Mouse (Mus musculus) adrenal gland, postnatal 14 days (tissue): ENCODE results near the gene Dnah7c. TPM values are rescaled to one million over a fixed set of nuclear protein-coding genes. Genes with fewer than 3 reads are reported as not detected.
A peak's percentile ranks its signal among the peaks of the same experiment; 100 is the strongest.

Source experiments
- DNase-seq: peaks from one replicate; pipeline ENCODE4 v3.0.0; 2021; ENCODE audit warnings: mixed read lengths
- total RNA-seq: library from RNA; stranded (reverse); gene quantifications from 2 replicates; pipeline ENCODE4 v1.2.3, GENCODE M21; 2021

Dnah7c gene
- total RNA-seq, 1 experiment from 2014 or later, result 0.74 TPM

- peak; percentile 91 for DNase-seq
Measured at GRCm38 (mm10) chr1:46854036-46854900, 428.9 kb downstream of the Dnah7c start.

GRCm38 (mm10) chr1:46856498-46856897, 431.1 kb downstream of the Dnah7c start:
- DNase-seq, result no peak
